Mouse (Mus musculus) ES-Bruce4 (cell line): ENCODE data around the gene Clptm1.

Source experiments
- CTCF ChIP-seq: IDR thresholded peaks from one replicate; pipeline ENCODE4 v1.8.1; 2011; ENCODE audit warnings: low read depth, low read length
- EP300 ChIP-seq: IDR thresholded peaks from 2 replicates; pipeline ENCODE4 v1.6.1; 2011; ENCODE audit warnings: low read depth, low read length; ENCODE audit not compliant: insufficient read depth
- POLR2A ChIP-seq: IDR thresholded peaks from one replicate; pipeline ENCODE4 v1.8.1; 2011; ENCODE audit warnings: low read length; ENCODE audit not compliant: insufficient read depth

DNA sequence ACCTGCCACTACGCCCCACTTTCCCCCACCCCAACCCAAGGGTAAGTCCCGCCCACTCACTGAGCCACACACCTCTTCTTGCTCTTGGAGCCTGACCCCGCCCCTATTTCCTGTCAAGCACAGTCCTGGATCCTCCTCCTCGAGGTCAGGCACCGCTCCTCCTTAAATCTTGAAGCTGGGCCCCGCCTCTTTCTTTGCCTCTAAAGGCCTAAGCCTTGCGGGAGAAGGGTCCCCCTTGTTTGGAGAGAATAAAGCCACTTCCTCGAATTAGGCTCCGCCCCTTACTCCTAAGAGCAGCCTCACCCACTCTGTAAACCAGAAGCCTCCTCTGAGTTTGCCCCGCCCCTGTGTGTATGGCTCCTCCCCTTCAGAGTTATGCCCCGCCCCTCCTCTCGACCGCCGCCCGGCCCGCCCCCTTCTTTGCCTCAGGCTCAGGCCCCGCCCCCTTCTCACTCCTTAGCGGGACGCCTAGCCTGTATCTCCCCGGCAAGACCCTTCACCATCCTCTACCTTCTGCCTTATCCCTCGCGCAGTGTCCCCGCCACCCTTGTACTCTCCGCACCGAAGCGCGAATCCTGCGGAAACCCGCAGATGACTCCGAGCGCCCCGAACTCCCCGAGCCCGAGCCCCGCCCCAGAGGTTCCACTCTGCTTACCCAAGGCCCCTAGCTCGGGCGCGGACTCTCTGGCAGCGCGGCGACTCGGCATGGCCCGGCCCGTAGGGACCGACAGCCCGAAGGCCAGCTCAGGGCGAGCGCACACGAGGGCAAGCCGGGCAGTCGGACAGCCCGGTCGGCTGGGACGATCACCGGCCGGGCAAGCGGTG is 36.1 kb downstream of the Clptm1 start:
- no peak for TF ChIP-seq POLR2A
- TF ChIP-seq EP300: 0 out of 2 replicates have a peak, but pooled peaks have one; percentile 3
- TF ChIP-seq CTCF: no peak
